Mouse (Mus musculus) CH12.LX (cell line): ENCODE results near the gene Tctex1d1. TPM values are rescaled to one million over a fixed set of nuclear protein-coding genes. Genes with fewer than 3 reads are reported as not detected.

Experiments used
- DNase-seq: peaks from one replicate; pipeline ENCODE4 v3.0.0-alpha.2; 2013; ENCODE audit errors: extremely low read depth
- H3K27ac ChIP-seq: 2 replicates; pipeline ENCODE4 v1.5.1; 2012; ENCODE audit warnings: low read depth, mild to moderate bottlenecking, control low read depth, moderate library complexity; ENCODE audit not compliant: insufficient read depth
- H3K27me3 ChIP-seq: replicated peaks from 2 replicates; pipeline ENCODE3; 2012; ENCODE audit warnings: inconsistent platforms
- H3K36me3 ChIP-seq, 2 experiments: replicated peaks in 1 of 2; 2 replicates each; pipeline versions ENCODE3 to v1.6.1; 2012; ENCODE audit warnings: inconsistent platforms in 1 of 2, low read length in 1 of 2, mild to moderate bottlenecking in 1 of 2, mixed read lengths in 1 of 2, moderate library complexity in 1 of 2; ENCODE audit not compliant: control insufficient read depth in 1 of 2, insufficient read depth in 1 of 2
- H3K4me1 ChIP-seq, 2 experiments: 2 replicates each; pipeline ENCODE4 v1.6.1; 2012; ENCODE audit warnings: inconsistent platforms in 1 of 2, moderate library complexity in 1 of 2; ENCODE audit not compliant: insufficient read depth in 2 of 2, control insufficient read depth in 1 of 2
- H3K4me2 ChIP-seq: 2 replicates; pipeline ENCODE4 v1.6.1; 2012; ENCODE audit warnings: low read depth, mild to moderate bottlenecking, control low read depth; ENCODE audit not compliant: poor library complexity, insufficient read depth, severe bottlenecking
- H3K4me3 ChIP-seq, 3 experiments: fragments of 150-350 bp in 1 of 3; sonication (generic) in 1 of 3; replicated peaks in 1 of 3; 2 replicates each; pipeline versions ENCODE3 to v1.5.1; 2011 to 2012; ENCODE audit warnings: low read depth in 2 of 3, low read length in 2 of 3, mild to moderate bottlenecking in 2 of 3, moderate library complexity in 2 of 3, control low read depth in 1 of 3, improper control_type of control experiment in 1 of 3, inconsistent platforms in 1 of 3, mixed read lengths in 1 of 3; ENCODE audit not compliant: poor library complexity in 1 of 3
- H3K79me2 ChIP-seq: replicated peaks from 2 replicates; pipeline ENCODE4 v1.6.1; 2012; ENCODE audit warnings: mild to moderate bottlenecking, moderate library complexity; ENCODE audit not compliant: control insufficient read depth, poor library complexity, insufficient read depth, severe bottlenecking; ENCODE audit errors: extremely low read depth
- H3K9ac ChIP-seq: 2 replicates; pipeline ENCODE4 v1.6.1; 2012; ENCODE audit warnings: low read depth, mild to moderate bottlenecking, control low read depth, moderate library complexity; ENCODE audit not compliant: insufficient read depth
- H3K9me3 ChIP-seq: replicated peaks from 2 replicates; pipeline ENCODE3; 2012; ENCODE audit warnings: low read length, inconsistent platforms, mixed read lengths
- BHLHE40 ChIP-seq: IDR thresholded peaks from 2 replicates; pipeline ENCODE4 v1.6.1; 2011; ENCODE audit warnings: mild to moderate bottlenecking, low read depth, low read length, improper control_type of control experiment
- E2F4 ChIP-seq: IDR thresholded peaks from 2 replicates; pipeline ENCODE4 v1.6.1; 2011; ENCODE audit warnings: low read depth, low read length, improper control_type of control experiment; ENCODE audit not compliant: insufficient replicate concordance
- ELF1 ChIP-seq: IDR thresholded peaks from 2 replicates; pipeline ENCODE4 v1.6.1; 2014; ENCODE audit warnings: low read depth, mild to moderate bottlenecking, inconsistent platforms, low read length, improper control_type of control experiment
- ETS1 ChIP-seq: conservative IDR thresholded peaks from 2 replicates; pipeline ENCODE4 v1.6.1; 2012; ENCODE audit warnings: low read depth, mild to moderate bottlenecking, inconsistent platforms, low read length, improper control_type of control experiment, moderate library complexity
- GABPA ChIP-seq: IDR thresholded peaks from 2 replicates; pipeline ENCODE4 v1.6.1; 2012; ENCODE audit warnings: low read depth, low read length, improper control_type of control experiment, inconsistent platforms; ENCODE audit not compliant: insufficient replicate concordance
- IRF4 ChIP-seq: IDR thresholded peaks from 2 replicates; pipeline ENCODE4 v1.6.1; 2014; ENCODE audit warnings: low read depth, mild to moderate bottlenecking, inconsistent platforms, low read length, improper control_type of control experiment
- JUN ChIP-seq: IDR thresholded peaks from 2 replicates; pipeline ENCODE4 v1.6.1; 2011; ENCODE audit warnings: low read depth, mild to moderate bottlenecking, low read length, improper control_type of control experiment, moderate library complexity; ENCODE audit not compliant: insufficient read depth
- JUND ChIP-seq: conservative IDR thresholded peaks from 2 replicates; pipeline ENCODE4 v1.6.1; 2011; ENCODE audit warnings: low read depth, low read length, improper control_type of control experiment
- KAT2A ChIP-seq: IDR thresholded peaks from 2 replicates; pipeline ENCODE4 v1.6.1; 2012; ENCODE audit warnings: low read length, improper control_type of control experiment, inconsistent platforms; ENCODE audit not compliant: insufficient replicate concordance
- MAZ ChIP-seq: IDR thresholded peaks from 2 replicates; pipeline ENCODE4 v1.6.1; 2012; ENCODE audit warnings: low read depth, mild to moderate bottlenecking, inconsistent platforms, low read length, improper control_type of control experiment, moderate library complexity
- MYC ChIP-seq: IDR thresholded peaks from 2 replicates; pipeline ENCODE4 v1.6.1; 2011; ENCODE audit warnings: low read depth, mild to moderate bottlenecking, improper control_type of control experiment, low read length
- NRF1 ChIP-seq: IDR thresholded peaks from 2 replicates; pipeline ENCODE4 v1.6.1; 2014; ENCODE audit warnings: low read depth, mild to moderate bottlenecking, inconsistent platforms, low read length, improper control_type of control experiment, moderate library complexity
- POLR2A ChIP-seq: IDR thresholded peaks from 2 replicates; pipeline ENCODE4 v1.6.1; 2011; ENCODE audit warnings: low read depth, mild to moderate bottlenecking, improper control_type of control experiment, low read length
- POLR2AphosphoS2 ChIP-seq: IDR thresholded peaks from 2 replicates; pipeline ENCODE4 v1.6.1; 2011; ENCODE audit warnings: low read depth, low read length, improper control_type of control experiment
- RAD21 ChIP-seq: IDR thresholded peaks from 2 replicates; pipeline ENCODE4 v1.6.1; 2011; ENCODE audit warnings: low read depth, mild to moderate bottlenecking, low read length, improper control_type of control experiment, moderate library complexity
- RCOR1 ChIP-seq: conservative IDR thresholded peaks from 2 replicates; pipeline ENCODE4 v1.6.1; 2012; ENCODE audit warnings: low read depth, mild to moderate bottlenecking, inconsistent platforms, low read length, improper control_type of control experiment
- SMC3 ChIP-seq: IDR thresholded peaks from 2 replicates; pipeline ENCODE4 v1.6.1; 2011; ENCODE audit warnings: low read depth, low read length, improper control_type of control experiment
- ZC3H11A ChIP-seq: IDR thresholded peaks from 2 replicates; pipeline ENCODE4 v1.6.1; 2012; ENCODE audit warnings: low read depth, mild to moderate bottlenecking, inconsistent platforms, low read length, improper control_type of control experiment
- ZKSCAN1 ChIP-seq: IDR thresholded peaks from 2 replicates; pipeline ENCODE4 v1.6.1; 2012; ENCODE audit warnings: low read depth, inconsistent platforms, low read length, improper control_type of control experiment, borderline replicate concordance
- ZMIZ1 ChIP-seq: IDR thresholded peaks from 2 replicates; pipeline ENCODE4 v1.6.1; 2012; ENCODE audit warnings: low read depth, mild to moderate bottlenecking, inconsistent platforms, low read length, improper control_type of control experiment
- dilution Hi-C: fragments of 300-500 bp; cut with MboI; formaldehyde crosslinking; loops from 2 replicates; pipeline ENCODE4 v1.14.3; 2020; ENCODE audit warnings: low sequenced_read_pairs; ENCODE audit not compliant: extremely low pct_unique_long_range_greater_than_20kb, extremely low pct_ligation_motif_present
- in situ Hi-C: fragments of 300-500 bp; cut with MboI; formaldehyde crosslinking; loops from 3 replicates; pipeline ENCODE4 v1.14.3; 2019; ENCODE audit warnings: low sequenced_read_pairs, low pct_ligation_motif_present, low pct_unique_long_range_greater_than_20kb, mixed read lengths
- polyA plus RNA-seq: library from polyadenylated mRNA; unstranded; fragments of >175 nt; gene quantifications from 2 replicates; pipeline ENCODE4 v1.2.1, GENCODE M21; 2012; ENCODE audit warnings: low read depth; ENCODE audit not compliant: insufficient read length
- total RNA-seq, 2 experiments: library from RNA; depleted of rRNA; stranded (reverse); fragments of 300-350 nt in 1 of 2; fragments of >200 nt in 1 of 2; gene quantifications; 2 replicates each; pipeline ENCODE4 v1.2.3; 2012 to 2014

Gene Tctex1d1
- total and polyA plus RNA-seq, 3 experiments, result not detected

DNA sequence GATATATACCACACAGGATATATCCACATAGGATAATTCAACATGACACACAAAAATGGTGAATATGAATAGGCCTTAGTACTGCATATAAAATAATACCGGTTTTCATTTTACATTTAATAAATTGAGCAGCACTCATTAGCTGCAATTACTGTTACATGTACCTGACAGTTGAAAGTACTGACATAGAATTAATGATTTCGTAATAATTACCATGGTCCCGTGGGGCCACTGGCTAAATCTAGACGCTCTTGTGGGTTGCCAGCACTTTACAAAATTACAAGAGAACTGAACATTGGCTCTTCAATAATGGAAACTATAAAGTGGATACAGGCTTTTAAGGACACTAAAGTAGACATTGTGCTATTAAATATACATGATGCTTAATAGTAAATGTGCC is 26.3 kb downstream of the Tctex1d1 start:
- no peak for DNase-seq
- in situ Hi-C loops, result no loop called here

DNA sequence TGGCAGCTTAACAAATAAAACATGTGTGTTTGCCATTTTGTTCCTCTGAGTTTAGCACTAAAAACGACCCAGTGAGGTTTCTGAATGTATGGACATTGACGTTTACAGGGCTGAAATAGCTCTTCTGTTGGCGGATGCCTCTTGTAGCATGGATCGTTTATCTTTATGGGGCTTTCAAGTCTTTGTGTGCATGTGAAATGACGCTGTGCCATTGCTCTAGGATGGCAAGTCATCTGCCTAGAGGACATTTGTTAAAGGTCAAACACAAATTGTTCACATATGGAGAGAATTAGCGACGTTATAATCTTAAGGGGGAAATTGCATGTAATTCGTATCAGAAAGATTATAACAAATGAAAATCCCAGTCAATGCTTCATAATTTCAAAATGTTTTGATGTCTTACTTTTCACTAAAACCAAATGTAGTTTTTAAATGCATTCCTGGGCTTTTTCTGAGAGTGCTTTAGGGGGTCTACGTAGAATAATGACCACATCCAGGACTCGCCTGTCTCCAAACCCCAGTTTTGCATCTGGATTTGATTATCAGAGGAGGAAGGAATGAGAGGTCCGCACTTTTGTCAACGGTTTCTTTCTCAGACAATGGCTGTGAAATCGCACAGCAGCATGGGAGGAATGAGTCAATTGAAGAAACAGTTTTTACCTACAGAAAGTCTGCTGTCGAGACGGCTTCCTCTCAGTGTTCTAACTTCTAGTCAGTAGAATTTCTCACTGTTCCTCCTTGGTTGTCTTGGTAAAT is 27.0 kb downstream of the Tctex1d1 start:
- no peak overlapping the region for H3K4me3 ChIP-seq
- no peaks in the 10 kb centered on the region for H3K79me2 ChIP-seq
- H3K27ac ChIP-seq, result no peak overlapping the region
- no peak overlapping the region for H3K4me2 ChIP-seq
- no peaks in the 10 kb centered on the region for H3K36me3 ChIP-seq
- no peak overlapping the region for H3K9ac ChIP-seq
- H3K9me3 ChIP-seq, result no peaks in the 10 kb centered on the region
- dilution Hi-C loops (no loop called here), in situ Hi-C loops (no loop called here)
- TF ChIP-seq E2F4 (no peak), JUND (peak; percentile 43; the same call in 1 of the 2 replicates), MAZ (no peak), IRF4 (peak; percentile 49; the same call in 1 of the 2 replicates), ZKSCAN1 (no peak), POLR2AphosphoS2 (no peak), KAT2A (no peak)
- peaks cover 0 to 2% of the 10 kb centered on the region in 2 experiments; a peak in 2 of 4 replicates for H3K4me1 ChIP-seq
- no peaks in the 10 kb centered on the region for H3K27me3 ChIP-seq
- no peak for DNase-seq

More for the DNA sequence above, 26.3 kb downstream of the Tctex1d1 start:
- peaks cover 0 to 2% of the 10 kb centered on the region in 2 experiments; a peak in 2 of 4 replicates for H3K4me1 ChIP-seq
- no peak overlapping the region for H3K4me3 ChIP-seq
- no peak for TF ChIP-seq BHLHE40
- TF ChIP-seq RCOR1, result no peak
- TF ChIP-seq GABPA, result no peak
- no peak for TF ChIP-seq JUN
- TF ChIP-seq SMC3, result no peak
- no peak for TF ChIP-seq ZMIZ1
- no peak for TF ChIP-seq ELF1
- TF ChIP-seq ZKSCAN1, result no peak
- TF ChIP-seq ETS1, result no peak
- no peak for TF ChIP-seq ZC3H11A
- TF ChIP-seq MAZ, result no peak
- no peak for TF ChIP-seq POLR2A
- TF ChIP-seq RAD21, result no peak
- TF ChIP-seq NRF1, result no peak
- TF ChIP-seq IRF4, result no peak
- no peak for TF ChIP-seq MYC
- TF ChIP-seq, all 38 proteins: peak for 0
- H3K36me3 ChIP-seq, result no peaks in the 10 kb centered on the region
- no peaks in the 10 kb centered on the region for H3K79me2 ChIP-seq
- no peak overlapping the region for H3K27ac ChIP-seq
- no peaks in the 10 kb centered on the region for H3K27me3 ChIP-seq
- dilution Hi-C loops, result no loop called here
- no peaks in the 10 kb centered on the region for H3K9me3 ChIP-seq
- no peak overlapping the region for H3K9ac ChIP-seq
- H3K4me2 ChIP-seq, result no peak overlapping the region
